Comparison of ENCODE assay signal across 8 mouse cellular contexts in genomic region chr7:25333596-25334307, GRCm38 (mm10). TPM values are rescaled to one million over a fixed set of nuclear protein-coding genes. Genes with fewer than 3 reads are reported as not detected.
DNase-seq lines count a peak whose midpoint lies in the region; ATAC-seq and TF ChIP-seq lines count a peak whose summit lies in the region.

No protein-coding gene starts in this region.

- H3K4me2 ChIP-seq in intestine, postnatal 0 days (replicated peaks; ENCODE audit: low read depth): no peak overlapping the region
- no peak overlapping the region for H3K4me2 ChIP-seq in midbrain, embryonic 13.5 days (replicated peaks)

- H3K27me3 ChIP-seq in intestine, postnatal 0 days (replicated peaks; ENCODE audit: control insufficient read depth, insufficient read depth, low read length): no peaks in the 10 kb centered on the region
- no peaks in the 10 kb centered on the region for H3K27me3 ChIP-seq in limb, embryonic 10.5 days (ENCODE audit: low read depth, poor library complexity, severe bottlenecking)
- H3K27me3 ChIP-seq in midbrain, embryonic 13.5 days: no peaks in the 10 kb centered on the region

- peak; percentile 93 for TF ChIP-seq CTCF in intestine, postnatal 0 days (IDR thresholded peaks at IDR 0.05; ENCODE audit: low read depth)

- DNase-seq in right cerebral cortex, adult 18-20 months: peak; percentile 54
- DNase-seq in right cerebral cortex, postnatal 25 days: no peak
- peak; percentile 57 for DNase-seq in embryo, embryonic 11.5 days (ENCODE audit: low read depth, low spot score)
- DNase-seq in limb, embryonic 10.5 days (ENCODE audit: low spot score): peak; percentile 85
- peak; percentile 55 to 69 for DNase-seq in spleen, postnatal 14 days (ENCODE audit: low spot score in 2 of 2)

- peak; percentile 92 for ATAC-seq in granulocyte monocyte progenitor cell, adult 5-6 weeks (replicated peaks; ENCODE audit: poor library complexity, severe bottlenecking)
- ATAC-seq in intestine, postnatal 0 days: peak; percentile 60
- peak; percentile 76 for ATAC-seq in midbrain, embryonic 13.5 days

- no peaks in the 10 kb centered on the region for H3K9me3 ChIP-seq in intestine, postnatal 0 days (ENCODE audit: control insufficient read depth)
- H3K9me3 ChIP-seq in limb, embryonic 10.5 days (replicated peaks): 0 out of 2 replicates have a peak, but pooled peaks cover 2% of the 10 kb centered on the region
- no peaks in the 10 kb centered on the region for H3K9me3 ChIP-seq in midbrain, embryonic 13.5 days

- H3K4me1 ChIP-seq in intestine, postnatal 0 days (replicated peaks; ENCODE audit: control insufficient read depth, insufficient read depth, low read length): no peaks in the 10 kb centered on the region
- H3K4me1 ChIP-seq in limb, embryonic 10.5 days: no peaks in the 10 kb centered on the region
- 0 out of 2 replicates have a peak, but pooled peaks cover 3% of the 10 kb centered on the region for H3K4me1 ChIP-seq in midbrain, embryonic 13.5 days (replicated peaks)

- H3K4me3 ChIP-seq in intestine, postnatal 0 days (ENCODE audit: low read depth, low read length): no peak overlapping the region
- no peak overlapping the region; the same call in 1 of the 2 replicates for H3K4me3 ChIP-seq in limb, embryonic 10.5 days
- H3K4me3 ChIP-seq in midbrain, embryonic 13.5 days (replicated peaks): no peak overlapping the region

- WGBS in intestine, postnatal 0 days: 45% methylated on average over 16 of the region's 16 CpGs
- WGBS in limb, embryonic 10.5 days: 43% methylated on average over 16 of the region's 16 CpGs
- 41% methylated on average over 16 of the region's 16 CpGs for WGBS in midbrain, embryonic 13.5 days

- no peak overlapping the region; the same call in 1 of the 2 replicates for H3K9ac ChIP-seq in intestine, postnatal 0 days (ENCODE audit: low read depth, low read length)
- no peak overlapping the region for H3K9ac ChIP-seq in midbrain, embryonic 13.5 days (replicated peaks)

- no peak overlapping the region for H3K27ac ChIP-seq in intestine, postnatal 0 days (ENCODE audit: low read depth, low read length)
- no peak overlapping the region for H3K27ac ChIP-seq in limb, embryonic 10.5 days
- no peak overlapping the region for H3K27ac ChIP-seq in midbrain, embryonic 13.5 days

- peaks cover 35% of the 10 kb centered on the region; the same call in 1 of the 2 replicates for H3K36me3 ChIP-seq in intestine, postnatal 0 days (ENCODE audit: control insufficient read depth, insufficient read depth)
- H3K36me3 ChIP-seq in limb, embryonic 10.5 days: peaks cover 96% of the 10 kb centered on the region
- H3K36me3 ChIP-seq in midbrain, embryonic 13.5 days: peaks cover 75% of the 10 kb centered on the region

RNA-seq across cellular contexts. Expression of gene Megf8, which starts 16.8 kb away (rescaled TPM):
- 3.1 and 5.0 TPM in 2 replicates for total RNA-seq in granulocyte monocyte progenitor cell, adult 5-6 weeks (2014; fragmentation: Nextera tagmentation)
- 3.2 and 4.0 TPM in 2 replicates for total RNA-seq in granulocyte monocyte progenitor cell, adult 5-6 weeks (2017)
- polyA plus RNA-seq in intestine, postnatal 0 days (2015; fragmentation: Nextera tagmentation; extraction: Ambion mirVana): 3.4 and 3.8 TPM in 2 replicates
- polyA plus RNA-seq in limb, embryonic 10.5 days (2016; fragmentation: Nextera tagmentation; extraction: Ambion mirVana): 17.6 and 22.2 TPM in 2 replicates
- 18.9 and 19.8 TPM in 2 replicates for polyA plus RNA-seq in midbrain, embryonic 13.5 days (2015; fragmentation: Nextera tagmentation; extraction: Ambion mirVana)

RNA-seq across cellular contexts. Expression of gene Tmem145, which starts 27.8 kb away (rescaled TPM):
- total RNA-seq in granulocyte monocyte progenitor cell, adult 5-6 weeks (2014; fragmentation: Nextera tagmentation): not detected in 2 replicates
- not detected in 2 replicates for total RNA-seq in granulocyte monocyte progenitor cell, adult 5-6 weeks (2017)
- 0.69 and 0.92 TPM in 2 replicates for polyA plus RNA-seq in intestine, postnatal 0 days (2015; fragmentation: Nextera tagmentation; extraction: Ambion mirVana)
- 0.14 and 0.38 TPM in 2 replicates for polyA plus RNA-seq in limb, embryonic 10.5 days (2016; fragmentation: Nextera tagmentation; extraction: Ambion mirVana)
- polyA plus RNA-seq in midbrain, embryonic 13.5 days (2015; fragmentation: Nextera tagmentation; extraction: Ambion mirVana): 41.1 and 47.1 TPM in 2 replicates

RNA-seq across cellular contexts. Expression of gene Prr19, which starts 32.5 kb away (rescaled TPM):
- total RNA-seq in granulocyte monocyte progenitor cell, adult 5-6 weeks (2014; fragmentation: Nextera tagmentation): not detected in 2 replicates
- not detected in 2 replicates for total RNA-seq in granulocyte monocyte progenitor cell, adult 5-6 weeks (2017)
- polyA plus RNA-seq in intestine, postnatal 0 days (2015; fragmentation: Nextera tagmentation; extraction: Ambion mirVana): 0.12 TPM in 1 of 2 replicates, not detected in the other
- polyA plus RNA-seq in limb, embryonic 10.5 days (2016; fragmentation: Nextera tagmentation; extraction: Ambion mirVana): 1.1 and 1.3 TPM in 2 replicates
- 2.1 and 3.1 TPM in 2 replicates for polyA plus RNA-seq in midbrain, embryonic 13.5 days (2015; fragmentation: Nextera tagmentation; extraction: Ambion mirVana)

RNA-seq across cellular contexts. Expression of gene Cnfn, which starts 35.8 kb away (rescaled TPM):
- not detected in 2 replicates for total RNA-seq in granulocyte monocyte progenitor cell, adult 5-6 weeks (2014; fragmentation: Nextera tagmentation)
- total RNA-seq in granulocyte monocyte progenitor cell, adult 5-6 weeks (2017): not detected in 2 replicates
- 0.33 TPM in 1 of 2 replicates, not detected in the other for polyA plus RNA-seq in intestine, postnatal 0 days (2015; fragmentation: Nextera tagmentation; extraction: Ambion mirVana)
- polyA plus RNA-seq in limb, embryonic 10.5 days (2016; fragmentation: Nextera tagmentation; extraction: Ambion mirVana): not detected in 2 replicates
- polyA plus RNA-seq in midbrain, embryonic 13.5 days (2015; fragmentation: Nextera tagmentation; extraction: Ambion mirVana): 0.32 TPM in 1 of 2 replicates, not detected in the other

RNA-seq across cellular contexts. Expression of gene Pafah1b3, which starts 36.0 kb away (rescaled TPM):
- total RNA-seq in granulocyte monocyte progenitor cell, adult 5-6 weeks (2014; fragmentation: Nextera tagmentation): 17.2 and 41.6 TPM in 2 replicates
- 16.1 and 17.4 TPM in 2 replicates for total RNA-seq in granulocyte monocyte progenitor cell, adult 5-6 weeks (2017)
- 87.6 and 91.9 TPM in 2 replicates for polyA plus RNA-seq in intestine, postnatal 0 days (2015; fragmentation: Nextera tagmentation; extraction: Ambion mirVana)
- polyA plus RNA-seq in limb, embryonic 10.5 days (2016; fragmentation: Nextera tagmentation; extraction: Ambion mirVana): 224 and 248 TPM in 2 replicates
- polyA plus RNA-seq in midbrain, embryonic 13.5 days (2015; fragmentation: Nextera tagmentation; extraction: Ambion mirVana): 665 and 668 TPM in 2 replicates

Comparison
In these comparisons a context has a peak if more than half of its experiments do, and no peak if none do; other contexts are left out.
1. RNA of gene Tmem145, which starts 27.8 kb away (polyA plus RNA-seq): 41.1 to 47.1 TPM in midbrain, embryonic 13.5 days; 0.69 to 0.92 TPM in intestine, postnatal 0 days and 0.14 to 0.38 TPM in limb, embryonic 10.5 days; every median in the first group is over 10 times any median in the second.
2. Peak in every context shown above with its lines, with median percentiles within 50 percentile points of each other: ATAC-seq.